Mouse (Mus musculus) spleen, adult 12 weeks (tissue): ENCODE data around the gene Il5.
A peak's percentile ranks its signal among the peaks of the same experiment; 100 is the strongest.

ENCODE experiments used
- DNase-seq: peaks from one replicate; pipeline ENCODE4 v3.0.0; 2022; ENCODE audit warnings: low spot score

The Il5 gene

DNA sequence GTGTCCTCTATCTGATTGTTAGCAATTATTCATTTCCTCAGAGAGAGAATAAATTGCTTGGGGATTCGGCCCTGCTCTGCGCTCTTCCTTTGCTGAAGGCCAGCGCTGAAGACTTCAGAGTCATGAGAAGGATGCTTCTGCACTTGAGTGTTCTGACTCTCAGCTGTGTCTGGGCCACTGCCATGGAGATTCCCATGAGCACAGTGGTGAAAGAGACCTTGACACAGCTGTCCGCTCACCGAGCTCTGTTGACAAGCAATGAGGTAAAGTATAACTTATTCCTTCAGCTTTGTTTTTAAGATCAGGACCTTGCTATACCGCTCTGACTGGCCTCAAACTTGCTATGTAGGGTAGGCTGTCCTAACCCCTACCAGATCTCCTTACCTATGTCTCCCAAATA is at the start of gene Il5:
Gene Il5 (plus strand): TSS at position 80 of the 400 bp plus-strand sequence.
- DNase-seq, result no peak

DNA sequence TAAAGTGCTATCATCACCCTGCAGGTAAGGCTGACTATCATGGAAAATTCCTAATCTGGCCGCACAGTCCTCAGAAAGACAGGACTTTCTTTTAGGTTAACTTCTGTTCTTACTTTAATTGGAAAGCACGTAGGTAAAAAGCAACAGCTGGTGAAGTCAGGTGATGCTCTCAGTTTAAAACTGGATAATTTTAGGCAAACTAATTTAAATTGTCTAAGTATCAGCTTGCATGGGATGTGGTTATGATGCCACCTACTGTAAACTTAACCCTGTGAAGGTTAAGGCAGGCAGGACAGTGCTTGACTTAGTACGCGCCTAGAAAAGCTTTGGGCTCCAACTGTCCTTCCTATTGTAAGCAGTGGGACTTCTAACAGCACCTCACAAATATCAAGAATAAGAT is 49.2 kb upstream of the Il5 start:
- no peak for DNase-seq

DNA sequence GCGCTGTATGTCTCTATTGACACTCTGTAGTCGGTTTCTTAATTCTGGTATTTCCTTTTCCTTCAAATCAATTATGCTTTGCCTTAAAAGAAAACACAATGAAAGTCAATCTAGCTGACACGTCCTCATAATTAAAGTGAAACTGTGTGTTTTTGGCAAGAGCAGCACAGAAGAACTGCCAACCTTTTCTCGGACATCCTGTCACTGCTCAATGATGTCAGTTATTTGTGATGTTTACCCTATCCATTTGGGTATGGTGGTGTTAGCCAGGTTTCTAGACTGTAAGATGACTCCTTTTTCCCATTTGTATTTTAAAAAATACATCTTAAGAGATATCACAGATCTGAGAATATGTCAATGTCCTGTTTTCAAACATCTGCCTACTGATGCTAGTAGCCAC is 40.5 kb upstream of the Il5 start:
- no peak for DNase-seq

DNA sequence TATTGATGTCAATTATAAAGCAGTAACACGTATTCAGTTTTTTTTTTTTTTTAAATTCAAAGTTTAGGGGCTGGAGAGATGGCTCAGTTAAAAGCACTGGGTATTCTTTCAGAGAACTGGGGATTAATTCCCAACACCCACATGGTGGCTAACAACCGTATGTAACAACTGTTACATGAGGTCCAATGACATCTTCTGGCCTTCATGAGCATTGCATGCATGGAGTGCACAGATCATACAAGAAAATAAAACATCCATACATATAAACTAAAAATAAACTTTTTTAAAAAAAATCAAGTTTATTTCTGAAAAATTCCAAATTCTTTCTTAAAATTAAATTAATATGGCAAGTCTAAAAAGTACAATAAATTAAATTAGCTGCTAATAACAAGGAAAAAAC is 38.9 kb upstream of the Il5 start:
- DNase-seq, result no peak

DNA sequence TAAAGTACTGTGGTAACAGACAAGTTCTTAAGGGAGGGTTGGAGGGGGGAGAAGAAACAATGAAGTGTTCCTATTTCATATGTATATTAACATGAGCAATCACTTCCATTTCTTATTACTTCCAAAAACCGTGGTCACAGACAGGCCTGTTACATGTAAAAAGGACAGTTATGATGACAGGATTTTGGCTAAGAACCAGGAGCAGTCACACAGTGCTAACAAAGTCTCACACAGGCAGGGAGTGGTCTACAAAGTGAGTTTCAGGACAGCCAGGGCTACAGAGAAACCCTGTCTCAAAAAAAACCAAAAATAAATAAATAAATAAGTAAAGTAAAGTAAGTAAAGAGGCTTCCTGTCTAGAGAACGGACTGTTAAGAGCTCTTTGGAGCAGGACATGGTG is 38.4 kb upstream of the Il5 start:
- DNase-seq, result no peak

DNA sequence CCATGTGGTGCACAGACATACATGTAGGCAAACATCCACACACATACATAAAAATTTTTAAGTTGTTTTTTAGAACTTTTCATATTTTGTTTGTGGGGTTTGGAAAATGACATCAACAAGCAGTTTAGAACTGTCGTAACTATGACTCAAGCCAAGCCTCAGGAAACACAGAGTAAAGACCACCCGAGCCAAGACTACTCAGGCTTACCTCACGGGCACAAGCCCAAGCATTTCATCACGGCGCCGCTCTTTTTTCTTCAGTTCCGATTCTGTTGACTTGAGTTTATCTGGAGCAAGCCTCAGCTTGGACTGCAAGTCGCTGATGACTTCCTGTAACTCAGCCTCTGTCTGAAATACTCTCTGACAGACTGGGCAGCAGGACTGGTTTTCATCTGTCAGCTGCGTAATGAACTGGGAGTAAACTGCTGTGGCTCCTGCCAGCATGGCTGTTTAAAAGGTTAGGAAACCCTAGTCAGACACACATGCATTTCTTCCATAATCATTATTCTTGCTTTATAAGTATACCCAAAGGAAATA is 37.5 kb upstream of the Il5 start:
- DNase-seq, result no peak

DNA sequence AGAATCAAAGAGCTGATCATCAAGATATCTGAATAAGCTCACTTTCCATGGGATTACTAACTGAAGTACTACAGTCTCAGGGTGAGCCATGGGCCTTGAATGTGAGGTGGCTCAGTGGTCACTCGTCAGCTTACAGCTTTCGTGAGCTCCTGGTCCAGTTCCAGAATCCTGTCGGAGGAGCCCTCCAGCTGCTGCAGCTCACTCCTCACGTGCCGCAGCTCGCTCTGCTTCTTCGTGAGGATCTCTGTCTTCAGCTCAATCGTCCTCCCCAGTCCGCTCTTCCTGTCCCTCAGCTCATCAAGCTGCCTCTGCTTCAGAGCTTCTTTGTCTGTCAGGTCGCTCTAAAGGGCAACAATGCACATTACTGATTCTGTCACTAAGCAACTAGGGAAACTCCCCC is 28.6 kb upstream of the Il5 start:
- no peak for DNase-seq

DNA sequence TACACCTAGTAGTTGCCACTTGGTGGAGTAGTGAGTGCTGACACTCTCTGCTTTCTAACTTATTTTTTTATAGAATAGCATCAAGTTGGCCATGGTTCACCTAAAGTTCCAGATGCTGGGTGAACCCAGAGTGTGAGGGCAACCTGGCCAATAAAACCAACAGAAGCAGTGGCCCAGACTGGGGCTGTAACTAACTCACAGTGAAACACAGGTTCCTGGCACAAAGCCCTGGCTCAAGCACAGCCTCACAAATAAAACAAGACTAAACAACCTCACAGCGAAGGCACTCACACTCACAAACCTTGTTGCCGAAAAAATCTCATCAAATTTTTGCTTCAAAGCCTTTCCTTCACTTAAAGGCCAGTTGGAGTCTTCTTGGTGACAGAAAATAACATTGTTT is 22.1 kb upstream of the Il5 start:
- DNase-seq, result no peak

DNA sequence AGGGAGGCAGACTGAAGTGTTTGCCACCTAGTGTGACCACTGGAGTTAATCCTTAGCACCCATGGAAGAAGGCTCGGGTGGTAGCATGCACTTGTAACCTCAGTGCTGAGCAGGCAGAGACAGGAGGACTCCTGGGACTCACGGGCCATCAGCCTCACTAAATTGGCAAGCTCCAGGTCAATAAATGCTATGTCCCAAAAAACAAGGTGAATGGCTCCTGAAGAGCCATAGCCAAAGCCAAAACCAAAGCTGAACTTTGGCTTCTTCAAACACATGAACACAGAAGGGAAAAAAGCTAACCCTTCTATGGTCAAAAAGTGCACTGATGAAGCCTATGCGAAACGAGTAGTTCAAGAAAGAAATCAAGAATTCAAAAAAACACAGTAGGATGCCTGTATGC is 21.2 kb upstream of the Il5 start:
- no peak for DNase-seq

DNA sequence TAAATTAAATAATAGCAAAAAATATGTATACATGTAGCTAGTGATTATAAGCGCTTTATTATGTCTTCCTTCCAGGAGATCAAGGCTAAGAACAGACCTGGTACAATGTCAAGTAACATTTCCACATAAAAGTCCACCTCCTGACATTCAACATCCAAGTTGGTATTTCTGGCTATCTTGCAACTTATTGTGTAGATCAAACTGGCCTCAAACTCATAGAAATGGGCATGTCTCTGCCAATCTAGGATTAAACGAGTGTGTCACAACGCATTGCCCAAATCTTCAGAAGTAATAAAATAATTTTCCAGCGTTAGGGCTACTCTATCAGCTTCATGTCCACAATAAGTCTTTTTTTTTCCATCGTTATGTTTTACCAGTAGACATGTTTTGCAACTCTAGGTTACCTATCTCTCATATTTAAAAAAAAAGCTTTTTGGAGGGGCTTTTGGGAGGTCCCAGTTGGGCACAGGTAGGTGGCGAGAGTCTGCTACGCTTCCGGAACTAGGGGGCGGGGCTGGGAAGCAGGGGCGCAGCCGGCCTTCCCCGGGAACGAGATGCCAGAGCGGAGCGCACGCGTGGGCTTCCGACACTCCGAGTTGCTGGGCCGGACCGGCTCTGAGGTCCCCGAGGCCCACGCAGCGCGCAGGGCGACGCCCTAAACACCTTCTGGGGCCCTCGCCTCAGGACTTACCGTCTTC is 14.2 kb upstream of the Il5 start:
- no peak for DNase-seq

DNA sequence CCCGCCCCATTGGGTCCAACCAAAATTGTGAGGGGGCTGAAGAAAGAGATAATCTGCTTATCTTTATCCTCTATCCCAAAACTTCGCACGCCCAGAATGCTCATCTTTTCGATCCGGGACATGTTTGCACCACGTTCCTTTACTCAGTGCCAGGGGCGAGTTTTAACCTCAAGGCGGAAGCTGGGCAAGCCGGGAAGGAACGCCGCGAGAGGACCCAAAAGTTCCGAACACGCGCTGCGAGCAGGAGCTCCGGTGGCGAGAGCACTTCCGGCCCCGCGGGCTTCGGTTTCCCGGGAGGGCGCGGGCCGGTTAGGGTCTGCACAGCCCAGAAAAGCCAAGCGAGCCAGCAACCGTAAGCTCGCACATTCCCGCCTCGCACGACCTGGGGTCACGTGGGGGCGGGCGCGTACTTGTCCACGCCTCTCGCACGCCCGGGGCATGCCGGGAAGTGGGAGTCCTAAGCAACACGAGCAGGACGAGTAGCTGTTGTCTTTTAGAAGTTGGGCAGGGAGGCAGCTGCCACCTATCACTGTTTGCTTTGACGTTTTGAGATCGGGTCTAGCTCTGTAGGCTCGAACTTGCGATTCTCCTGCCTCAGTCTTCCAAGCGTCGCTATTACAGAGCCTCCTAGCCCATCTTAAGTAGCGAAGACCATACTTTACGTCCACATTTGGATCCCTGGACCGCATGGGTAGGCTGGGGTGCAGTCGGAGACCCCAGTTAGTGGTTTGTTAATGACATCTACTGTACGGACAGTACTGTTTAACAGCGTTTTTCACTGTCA is 13.5 kb upstream of the Il5 start, which contains the start of gene Rad50:
Gene Rad50 (minus strand): TSS at position 386 of the 784 bp plus-strand sequence.
- DNase-seq, result peak; percentile 90

DNA sequence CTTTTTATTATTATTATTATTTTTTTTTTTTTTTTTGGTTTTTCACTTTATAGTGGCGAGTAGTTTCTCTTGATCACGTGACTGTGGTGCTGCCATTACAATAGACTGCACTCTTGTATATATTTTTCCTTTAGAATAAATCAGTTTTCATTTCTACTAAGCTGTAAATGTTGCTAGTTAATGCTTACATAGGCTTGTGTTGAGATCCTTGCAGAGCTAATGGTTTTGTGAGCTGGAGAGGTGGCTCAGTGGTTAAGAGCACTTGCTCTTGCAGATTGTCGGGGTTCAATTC is 12.9 kb upstream of the Il5 start:
- DNase-seq, result no peak

DNA sequence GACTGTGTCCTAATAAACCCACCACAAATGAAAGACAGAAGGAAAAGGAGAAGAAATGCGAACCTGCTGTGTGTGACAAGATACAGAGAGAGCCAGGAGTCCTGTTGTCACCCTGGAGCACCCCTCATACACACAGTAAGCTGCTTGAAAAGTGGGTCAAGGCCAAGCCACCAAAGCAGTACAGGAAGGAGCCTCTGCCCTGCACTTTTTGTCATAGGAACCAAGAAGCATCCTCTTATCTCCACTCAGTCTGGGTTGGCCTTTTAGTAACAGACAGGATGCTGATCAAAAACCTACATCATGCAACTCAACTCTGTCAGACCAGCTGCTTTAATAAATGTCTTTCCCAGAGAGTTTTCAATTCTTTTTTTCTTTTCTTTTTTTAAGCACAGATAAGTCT is 893 bp upstream of the Il5 start:
- DNase-seq, result no peak

DNA sequence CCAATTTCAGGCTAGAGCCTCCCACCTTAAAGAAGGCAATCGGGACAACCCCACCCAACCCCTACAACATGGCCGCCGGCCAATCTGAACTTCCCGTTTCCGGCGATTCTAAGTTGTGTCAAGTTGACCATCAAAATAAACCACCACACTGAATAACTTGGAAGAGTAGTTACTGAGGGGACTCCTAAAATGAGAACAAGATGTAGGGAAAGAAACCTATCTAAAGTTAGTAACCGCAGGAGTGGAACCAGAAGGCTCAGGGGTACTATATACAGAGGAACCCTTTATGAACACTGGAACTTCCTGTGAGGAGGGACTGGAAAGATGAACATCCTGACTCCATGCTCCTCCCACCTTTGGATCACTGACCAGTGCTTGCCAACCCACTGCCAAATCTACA is 10.9 kb downstream of the Il5 start:
- DNase-seq, result no peak

DNA sequence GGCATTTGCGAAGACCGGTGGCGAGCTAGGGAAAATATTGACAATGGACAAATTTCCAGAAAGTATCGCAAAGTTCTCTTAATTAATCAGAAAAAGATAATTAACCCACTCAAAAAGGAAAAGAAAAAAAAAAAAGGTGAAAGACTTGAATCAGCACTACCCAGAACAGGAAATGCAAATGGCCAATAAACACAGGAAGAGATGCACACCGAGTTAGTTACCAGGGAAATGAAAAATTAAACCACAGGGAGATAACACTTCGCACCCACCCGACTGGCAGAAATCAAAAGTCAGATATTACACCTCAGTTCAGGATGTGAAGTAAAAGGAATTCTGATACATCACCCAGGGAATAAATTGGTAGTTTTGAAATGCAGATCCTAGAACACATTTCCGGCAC is 11.7 kb downstream of the Il5 start:
- no peak for DNase-seq

DNA sequence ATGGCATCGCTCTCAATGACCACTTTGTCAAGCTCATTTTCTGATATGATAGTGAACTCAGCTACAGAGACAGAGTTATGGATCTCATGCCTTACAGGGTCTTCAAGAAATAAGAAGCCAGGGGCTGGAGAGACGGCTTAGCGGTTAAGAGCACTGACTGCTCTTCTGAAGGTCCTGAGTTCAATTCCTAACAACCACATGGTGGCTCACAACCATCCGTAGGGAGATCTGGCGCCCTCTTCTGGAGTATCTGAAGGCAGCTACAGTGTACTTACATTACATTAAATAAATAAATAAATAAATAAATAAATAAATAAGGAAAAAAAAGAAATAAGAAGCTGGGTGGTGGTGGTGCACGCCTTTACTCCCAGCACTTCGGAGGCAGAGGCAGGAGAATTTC is 13.2 kb downstream of the Il5 start:
- no peak for DNase-seq

DNA sequence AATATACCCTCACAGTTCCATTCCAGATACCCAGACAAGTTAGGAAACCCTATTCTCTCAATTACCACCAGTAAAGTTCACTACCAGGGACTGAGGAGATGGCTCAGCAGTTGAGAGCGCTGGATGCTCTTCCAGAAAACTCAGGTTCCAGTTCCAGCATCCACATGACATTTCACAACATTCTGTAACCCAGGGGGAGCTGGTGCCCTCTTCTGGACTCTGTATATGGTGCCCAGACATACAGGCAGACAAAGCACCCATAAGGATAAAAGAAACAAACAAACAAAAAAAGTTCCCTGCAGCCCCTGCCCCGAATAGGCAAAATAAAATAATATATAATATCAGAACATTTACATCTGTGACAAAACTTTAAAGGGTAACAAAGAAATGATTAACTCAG is 13.8 kb downstream of the Il5 start:
- no peak for DNase-seq

DNA sequence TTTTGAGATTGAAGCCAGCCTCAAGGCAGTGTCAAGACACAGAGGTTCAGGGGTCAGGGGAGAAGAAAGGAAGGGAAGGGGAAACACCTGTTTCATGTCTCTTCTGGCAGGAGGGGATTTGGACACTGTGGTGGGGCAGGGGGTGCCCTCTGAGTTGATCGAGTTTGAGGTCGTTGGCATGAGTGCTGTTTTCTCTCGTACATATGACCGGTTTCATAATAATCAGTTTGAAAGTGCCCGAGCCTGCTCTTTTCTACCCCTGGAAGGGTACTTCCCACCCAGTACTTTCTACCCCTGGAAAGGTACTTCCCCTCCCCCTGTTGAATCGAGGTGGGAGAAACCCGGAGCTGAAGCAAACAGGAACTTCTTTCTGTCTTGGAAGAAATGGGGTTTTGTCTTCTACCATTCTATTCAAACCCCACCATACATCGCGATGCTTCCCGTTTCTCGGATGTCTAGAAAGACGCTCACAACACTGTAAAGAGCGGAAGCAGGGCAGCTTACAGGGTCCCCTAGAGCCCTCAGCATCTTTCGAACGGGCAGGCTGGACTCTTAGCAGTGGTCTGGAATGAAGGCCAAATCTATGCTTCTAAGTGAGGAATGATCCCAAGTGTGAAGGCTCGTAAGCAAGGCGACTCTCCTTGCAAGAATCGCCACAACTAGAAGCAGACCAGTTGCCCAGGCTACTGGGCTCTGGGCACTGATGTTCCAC is 14.5 kb downstream of the Il5 start:
- DNase-seq, result no peak

DNA sequence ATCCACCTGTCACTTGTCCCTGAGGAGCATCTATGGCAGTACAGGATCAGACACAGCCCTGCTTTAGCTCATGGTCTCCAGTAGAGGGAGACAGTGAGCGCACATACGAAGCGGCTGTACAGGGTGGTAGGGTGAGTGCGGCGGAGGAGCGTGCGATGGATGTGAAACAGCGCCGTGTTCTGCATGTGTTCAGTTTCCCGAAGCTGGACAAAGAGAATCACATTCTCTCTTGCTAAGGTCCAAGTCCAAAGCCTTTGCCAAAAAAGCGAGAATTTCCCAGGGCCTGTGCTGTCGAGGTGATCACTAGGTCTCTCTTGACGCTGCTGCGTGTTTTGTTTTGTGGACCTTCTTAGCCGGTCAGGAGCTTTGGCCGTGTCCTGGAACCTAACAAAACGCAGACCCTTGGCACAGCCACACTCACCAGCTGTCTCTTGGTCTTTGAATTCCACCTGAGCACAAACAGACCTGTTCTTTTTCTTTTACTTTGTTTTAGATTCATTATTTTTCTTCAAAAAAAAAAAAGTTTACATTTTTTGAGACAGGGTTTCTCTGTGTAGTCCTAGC is 15.2 kb downstream of the Il5 start:
- peak; percentile 40 for DNase-seq

DNA sequence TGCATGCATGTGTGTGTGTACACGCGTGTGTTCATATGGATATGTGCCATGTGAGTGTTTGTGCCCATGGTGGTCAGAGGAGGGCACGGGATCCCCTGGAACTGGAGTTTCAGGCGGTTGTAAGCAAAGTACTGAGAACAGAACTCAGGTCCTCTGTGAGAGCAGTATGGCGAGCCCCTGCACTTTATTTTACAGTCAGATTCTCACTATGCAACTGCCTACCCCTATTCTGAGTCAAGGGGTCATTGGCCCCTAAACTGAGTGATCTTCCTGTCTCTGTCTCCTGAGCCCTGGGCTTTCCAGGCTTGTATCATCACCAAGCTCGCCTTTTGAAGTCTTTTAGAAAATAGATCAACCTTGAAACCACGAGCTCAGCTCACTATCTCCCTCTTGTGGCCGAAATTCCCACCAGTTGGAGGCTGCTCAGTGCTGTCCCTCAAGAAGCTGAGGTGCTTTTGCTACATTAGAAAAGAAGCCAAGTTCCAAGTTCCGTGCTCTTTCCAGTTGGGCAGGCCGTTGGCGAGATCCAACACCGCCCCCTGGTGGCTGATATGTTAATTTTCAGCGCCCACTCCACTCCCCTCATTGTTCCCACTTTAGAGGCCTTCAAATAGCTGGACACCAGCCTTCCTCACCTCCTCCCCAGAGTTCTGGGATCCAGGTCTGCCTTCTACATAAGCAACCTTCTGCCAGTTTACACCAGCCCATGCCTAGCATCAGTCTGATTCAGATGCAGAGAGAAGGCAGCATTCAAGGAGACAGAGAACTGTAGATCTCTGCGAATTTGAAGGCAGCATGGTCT is 16.4 kb downstream of the Il5 start:
- peak; percentile 63 for DNase-seq

DNA sequence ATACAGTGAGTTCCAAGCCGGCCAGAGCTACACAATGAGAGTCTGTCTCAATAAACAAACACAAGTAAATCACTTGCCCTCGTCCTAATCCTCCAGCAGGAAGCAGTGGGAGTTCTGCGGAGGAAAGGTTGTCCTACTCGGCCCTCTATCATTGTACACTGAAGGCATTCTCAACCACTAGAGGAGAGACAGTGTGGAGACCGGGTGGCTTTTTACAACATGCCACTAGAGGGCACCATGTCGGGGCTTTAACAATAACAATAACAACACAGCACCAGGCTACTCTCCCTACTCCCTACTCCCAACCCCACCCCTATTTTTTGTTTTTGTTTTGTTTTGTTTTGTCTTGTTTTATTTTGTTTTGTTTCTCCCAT is 17.0 kb downstream of the Il5 start:
- DNase-seq, result no peak

DNA sequence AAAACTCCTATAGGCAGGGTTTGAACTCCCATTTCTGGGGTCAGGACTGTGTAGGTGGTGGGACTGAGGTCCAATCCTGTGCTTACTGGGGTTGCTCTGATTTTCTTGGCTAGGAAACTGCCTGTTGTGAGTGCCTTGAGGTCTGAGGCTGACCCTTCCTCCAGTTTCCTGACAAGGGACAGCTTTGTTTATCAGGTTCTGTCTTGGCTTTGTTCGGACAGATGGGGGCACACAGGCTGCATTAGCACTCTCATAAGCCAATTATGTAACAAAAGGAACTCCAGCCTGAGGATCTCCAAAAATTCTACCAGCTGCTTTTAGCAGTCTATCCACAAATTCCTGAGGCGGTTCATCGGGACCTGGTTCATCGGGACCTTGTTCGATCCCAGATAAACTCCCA is 21.8 kb downstream of the Il5 start:
- no peak for DNase-seq
